Mouse (Mus musculus): ENCODE measurements at regions not wholly inside any gene's neighbourhood (a gene's known extent, or its start where the extent isn't known, plus 50 kb on each side); places are given as distances from the start of the nearest gene placed in this dataset.

- no peak for DNase-seq (ENCODE audit: low read depth, low spot score)
Observed at GRCm38 (mm10) chr9:115609904-115610303, 299.4 kb upstream of the Gadl1 start.

GRCm38 (mm10) chr9:115611713-115612112, 297.5 kb upstream of the Gadl1 start:
- no peak for DNase-seq (ENCODE audit: low read depth, low spot score)

GRCm38 (mm10) chr9:115612908-115613307, 296.3 kb upstream of the Gadl1 start:
- DNase-seq (ENCODE audit: low read depth, low spot score) = no peak

- no peak for DNase-seq (ENCODE audit: low read depth, low spot score)
Observed at GRCm38 (mm10) chr9:115614007-115614406, 295.2 kb upstream of the Gadl1 start.

- DNase-seq (ENCODE audit: low read depth, low spot score) = no peak
Observed at GRCm38 (mm10) chr9:115617909-115618308, 291.3 kb upstream of the Gadl1 start.

- peak; percentile 4 for DNase-seq (ENCODE audit: low read depth, low spot score)
Observed at GRCm38 (mm10) chr9:115623948-115624347, 285.3 kb upstream of the Gadl1 start.

GRCm38 (mm10) chr9:115624721-115625496, 284.3 kb upstream of the Gadl1 start:
- no peak for DNase-seq (ENCODE audit: low read depth, low spot score)

- no peak for DNase-seq (ENCODE audit: low read depth, low spot score)
Observed at GRCm38 (mm10) chr9:115627551-115627950, 281.7 kb upstream of the Gadl1 start.

- no peak for DNase-seq (ENCODE audit: low read depth, low spot score)
Observed at GRCm38 (mm10) chr9:115637114-115637513, 272.1 kb upstream of the Gadl1 start.

GRCm38 (mm10) chr9:115640781-115641180, 268.5 kb upstream of the Gadl1 start:
- no peak for DNase-seq (ENCODE audit: low read depth, low spot score)

GRCm38 (mm10) chr9:115642032-115642431, 267.2 kb upstream of the Gadl1 start:
- DNase-seq (ENCODE audit: low read depth, low spot score) = no peak

GRCm38 (mm10) chr9:115644953-115645352, 264.3 kb upstream of the Gadl1 start:
- DNase-seq (ENCODE audit: low read depth, low spot score) = no peak

GRCm38 (mm10) chr9:115646226-115646625, 263.0 kb upstream of the Gadl1 start:
- peak; percentile 85 for DNase-seq (ENCODE audit: low read depth, low spot score)

- DNase-seq (ENCODE audit: low read depth, low spot score) = no peak
Observed at GRCm38 (mm10) chr9:115651708-115652107, 257.5 kb upstream of the Gadl1 start.

- peak; percentile 34 for DNase-seq (ENCODE audit: low read depth, low spot score)
Observed at GRCm38 (mm10) chr9:115653116-115653515, 256.1 kb upstream of the Gadl1 start.

- DNase-seq (ENCODE audit: low read depth, low spot score) = no peak
Observed at GRCm38 (mm10) chr9:115654933-115655332, 254.3 kb upstream of the Gadl1 start.

- no peak for DNase-seq (ENCODE audit: low read depth, low spot score)
Observed at GRCm38 (mm10) chr9:115656538-115656937, 252.7 kb upstream of the Gadl1 start.

GRCm38 (mm10) chr9:115656994-115657713, 252.1 kb upstream of the Gadl1 start:
- peak; percentile 9 for DNase-seq (ENCODE audit: low read depth, low spot score)

GRCm38 (mm10) chr9:115658477-115658876, 250.8 kb upstream of the Gadl1 start:
- DNase-seq (ENCODE audit: low read depth, low spot score) = no peak

- DNase-seq (ENCODE audit: low read depth, low spot score) = no peak
Observed at GRCm38 (mm10) chr9:115660371-115660770, 248.9 kb upstream of the Gadl1 start.

- DNase-seq (ENCODE audit: low read depth, low spot score) = no peak
Observed at GRCm38 (mm10) chr9:115661834-115662425, 247.3 kb upstream of the Gadl1 start.

GRCm38 (mm10) chr9:115665337-115666004, 243.8 kb upstream of the Gadl1 start:
- no peak for DNase-seq (ENCODE audit: low read depth, low spot score)

Measured in ES-CJ7 (cell line).